Mouse (Mus musculus): ENCODE results near the gene Arl15.

Gene Arl15

DNA sequence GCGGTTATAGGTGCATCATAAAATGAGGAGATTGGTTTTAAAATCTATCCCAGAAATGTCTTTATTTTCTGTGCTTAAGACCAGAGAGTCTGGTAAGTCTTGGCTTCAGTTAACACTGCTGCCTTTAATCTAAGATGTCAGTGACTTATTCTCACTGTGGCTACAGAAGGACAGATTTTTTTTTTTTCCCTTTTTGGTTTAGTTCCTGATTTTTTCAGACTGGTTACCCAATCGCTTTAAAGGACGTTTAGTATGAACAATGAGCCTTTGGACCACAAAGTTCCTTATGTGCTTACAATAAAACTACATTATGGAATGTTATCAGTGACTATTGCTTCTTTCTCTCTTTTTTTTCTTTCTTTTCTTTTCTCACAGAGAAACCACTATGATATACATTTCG is 81.4 kb downstream of the Arl15 start:
- DNase-seq: no peak

DNA sequence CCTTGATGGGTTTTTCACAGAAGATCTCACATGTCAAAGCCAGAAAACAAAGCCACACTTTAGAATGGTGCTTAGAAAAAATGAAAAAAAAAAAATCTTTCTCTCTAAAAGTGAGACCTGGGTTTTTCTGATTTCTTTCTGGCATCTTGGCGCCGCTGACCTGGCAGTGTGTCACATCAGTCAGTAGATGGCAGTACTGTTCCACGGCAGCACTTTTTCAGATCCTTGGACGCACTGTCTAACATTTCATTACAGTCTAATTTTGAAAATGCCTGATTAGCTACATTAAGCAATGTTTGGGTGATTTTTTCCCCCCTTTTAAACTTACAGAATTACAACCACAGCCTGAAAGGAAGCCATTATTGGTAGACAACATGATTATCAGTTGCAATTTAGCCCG is 83.1 kb downstream of the Arl15 start:
- DNase-seq: peak; percentile 71

DNA sequence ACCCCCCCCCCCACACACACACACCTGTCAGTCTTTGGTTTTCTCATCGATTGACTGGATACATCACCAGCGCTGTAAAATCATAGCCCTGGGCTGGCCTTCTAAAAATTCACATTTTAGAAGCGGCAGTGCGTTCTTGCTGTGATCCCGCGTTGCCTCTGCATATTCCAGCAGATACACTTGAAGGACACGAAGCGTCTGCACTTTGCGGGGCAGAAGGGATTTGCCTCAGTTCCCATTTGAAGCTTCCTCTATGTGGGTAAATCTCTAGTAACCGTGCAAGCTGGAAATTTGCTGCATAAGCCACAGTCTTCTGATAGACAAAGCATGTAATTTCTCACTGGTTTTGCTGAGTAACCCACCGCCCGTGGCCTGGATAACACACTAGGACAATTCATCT is 84.3 kb downstream of the Arl15 start:
- no peak for DNase-seq

DNA sequence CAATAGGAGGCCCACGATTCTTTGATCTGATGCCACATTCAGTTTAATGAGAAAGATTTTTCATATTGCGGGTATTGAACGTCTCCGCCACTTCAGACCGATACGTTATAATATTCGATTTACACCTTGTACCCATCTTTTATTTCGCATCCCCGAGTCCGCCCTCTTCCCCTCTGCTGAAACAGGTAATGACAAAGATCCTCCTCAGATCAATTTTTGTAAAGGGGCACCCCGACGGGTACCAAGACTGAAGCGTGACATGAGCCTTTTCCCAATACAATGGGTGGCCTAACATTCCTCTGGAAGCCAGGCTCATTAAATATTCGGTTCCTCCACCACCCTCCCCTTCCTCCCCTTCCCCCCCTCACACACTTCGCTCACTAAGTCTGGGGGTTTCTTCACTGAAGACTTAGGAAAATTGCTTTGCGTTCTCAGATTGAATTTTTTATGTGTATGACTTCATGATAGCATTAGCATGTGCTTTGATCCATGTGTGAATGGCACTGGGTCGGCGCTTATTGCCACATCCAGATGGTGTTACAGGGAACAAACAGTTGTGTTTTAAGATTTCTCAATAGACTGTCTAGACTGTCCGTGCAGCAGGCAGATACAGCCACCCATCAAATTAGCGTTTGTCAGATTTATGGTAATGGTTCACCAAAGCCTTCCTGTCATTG is 85.5 kb downstream of the Arl15 start:
- no peak for DNase-seq

DNA sequence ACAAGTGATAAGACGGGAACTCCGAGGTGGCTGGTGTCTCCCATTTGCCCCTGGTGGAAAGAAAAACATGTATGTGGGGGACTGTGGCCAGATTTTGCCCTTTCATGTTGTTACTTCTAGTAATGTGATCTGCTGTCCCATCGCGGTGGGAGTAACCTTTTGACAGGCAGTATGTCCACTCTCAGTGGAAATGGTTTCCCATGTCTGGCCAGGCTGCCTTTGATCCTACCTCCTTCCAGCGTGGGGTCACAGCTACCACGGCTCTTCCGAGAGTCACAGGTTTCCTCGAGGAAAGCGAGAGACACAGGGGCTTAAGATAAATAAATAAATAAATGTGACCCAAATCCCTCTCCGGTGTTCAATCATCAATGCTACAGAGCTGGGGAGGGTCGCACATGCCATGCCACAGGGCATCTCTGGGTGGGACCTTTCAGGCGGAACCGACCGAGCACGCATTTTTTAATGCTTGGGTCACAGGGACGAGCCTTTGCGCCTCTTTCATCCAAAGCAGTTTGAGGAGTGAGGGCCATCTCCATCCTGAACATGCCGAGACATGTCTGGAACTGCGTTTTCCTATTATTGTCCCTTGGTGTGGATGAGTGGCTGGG is 86.4 kb downstream of the Arl15 start:
- no peak for DNase-seq

DNA sequence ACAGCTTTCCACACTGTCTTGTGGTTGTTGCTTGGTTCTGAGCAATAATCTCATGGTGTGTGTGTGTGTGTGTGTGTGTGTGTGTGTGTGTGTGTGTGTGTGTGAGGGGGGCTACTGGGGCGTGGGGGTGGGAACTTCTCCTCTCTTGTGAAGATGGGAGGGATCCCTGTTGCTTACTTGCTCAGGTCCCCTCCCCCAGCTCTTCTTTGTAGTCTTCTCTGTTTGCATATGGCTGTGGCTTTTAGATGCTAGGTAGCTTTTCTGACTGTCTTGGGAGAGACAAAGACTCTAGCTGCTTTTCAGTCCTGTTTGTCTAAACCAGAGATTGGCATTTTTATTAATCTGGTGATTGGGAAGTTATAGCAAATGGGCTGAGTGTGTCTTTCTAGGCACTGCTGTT is 88.7 kb downstream of the Arl15 start:
- no peak for DNase-seq

DNA sequence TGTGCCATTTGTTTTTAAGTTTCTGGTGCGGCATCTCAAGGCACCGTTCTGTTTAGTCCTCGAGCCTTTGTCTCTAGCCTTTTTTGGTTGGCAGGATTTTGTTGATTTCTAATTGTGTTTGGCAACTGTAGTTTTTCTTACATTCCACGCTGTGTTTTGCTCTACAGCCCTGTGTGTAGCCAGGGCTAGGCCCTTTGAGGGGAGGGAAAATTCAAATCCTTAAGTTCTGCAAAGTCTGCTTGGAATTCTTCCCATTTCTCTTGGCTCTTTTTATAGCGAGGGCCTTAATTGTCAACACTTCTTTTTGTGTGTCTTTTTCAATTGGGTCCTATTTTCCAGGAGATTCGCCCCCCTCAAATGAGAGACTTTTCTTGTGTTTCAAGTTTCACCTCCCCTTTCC is 92.8 kb downstream of the Arl15 start:
- no peak for DNase-seq

DNA sequence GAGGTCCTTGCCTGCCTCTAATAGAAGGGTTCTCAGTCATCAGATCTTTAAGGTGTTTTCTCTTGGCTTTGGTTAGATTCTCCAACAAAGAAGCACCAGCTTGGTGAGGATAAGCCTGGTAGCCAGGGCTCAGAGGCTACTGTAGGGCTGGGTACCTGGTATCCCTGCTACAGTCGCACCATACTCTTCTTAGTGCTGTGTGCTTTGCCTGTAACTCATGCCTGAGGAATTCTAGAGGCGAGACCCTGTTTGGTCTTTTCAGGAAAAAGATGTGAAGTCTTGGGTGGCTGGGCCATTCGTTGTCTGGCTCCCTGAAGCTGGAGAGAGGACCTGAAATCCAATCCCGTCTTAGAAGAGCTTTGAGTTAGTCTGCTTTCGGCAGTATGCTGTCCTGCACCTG is 93.8 kb downstream of the Arl15 start:
- no peak for DNase-seq

DNA sequence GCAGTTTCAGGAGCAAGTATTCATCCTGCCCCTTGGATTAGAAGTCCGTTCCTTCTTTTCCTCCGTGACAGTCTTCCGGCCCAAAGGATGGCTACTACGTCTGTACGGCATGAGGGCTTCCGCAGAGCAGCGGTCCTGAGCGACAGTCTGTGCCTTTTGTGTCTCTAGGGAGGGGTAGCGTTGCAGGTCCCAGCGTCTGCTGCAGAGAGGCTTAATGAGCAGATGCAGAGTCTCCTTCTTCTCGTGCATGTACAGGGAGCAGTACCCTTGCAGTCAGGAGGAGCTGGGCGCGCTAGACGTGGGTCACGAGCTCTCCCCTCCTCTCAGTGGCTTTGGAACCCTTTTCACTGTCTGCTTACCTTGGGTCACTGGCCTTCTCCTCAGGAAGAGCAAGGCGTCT is 94.4 kb downstream of the Arl15 start:
- no peak for DNase-seq

DNA sequence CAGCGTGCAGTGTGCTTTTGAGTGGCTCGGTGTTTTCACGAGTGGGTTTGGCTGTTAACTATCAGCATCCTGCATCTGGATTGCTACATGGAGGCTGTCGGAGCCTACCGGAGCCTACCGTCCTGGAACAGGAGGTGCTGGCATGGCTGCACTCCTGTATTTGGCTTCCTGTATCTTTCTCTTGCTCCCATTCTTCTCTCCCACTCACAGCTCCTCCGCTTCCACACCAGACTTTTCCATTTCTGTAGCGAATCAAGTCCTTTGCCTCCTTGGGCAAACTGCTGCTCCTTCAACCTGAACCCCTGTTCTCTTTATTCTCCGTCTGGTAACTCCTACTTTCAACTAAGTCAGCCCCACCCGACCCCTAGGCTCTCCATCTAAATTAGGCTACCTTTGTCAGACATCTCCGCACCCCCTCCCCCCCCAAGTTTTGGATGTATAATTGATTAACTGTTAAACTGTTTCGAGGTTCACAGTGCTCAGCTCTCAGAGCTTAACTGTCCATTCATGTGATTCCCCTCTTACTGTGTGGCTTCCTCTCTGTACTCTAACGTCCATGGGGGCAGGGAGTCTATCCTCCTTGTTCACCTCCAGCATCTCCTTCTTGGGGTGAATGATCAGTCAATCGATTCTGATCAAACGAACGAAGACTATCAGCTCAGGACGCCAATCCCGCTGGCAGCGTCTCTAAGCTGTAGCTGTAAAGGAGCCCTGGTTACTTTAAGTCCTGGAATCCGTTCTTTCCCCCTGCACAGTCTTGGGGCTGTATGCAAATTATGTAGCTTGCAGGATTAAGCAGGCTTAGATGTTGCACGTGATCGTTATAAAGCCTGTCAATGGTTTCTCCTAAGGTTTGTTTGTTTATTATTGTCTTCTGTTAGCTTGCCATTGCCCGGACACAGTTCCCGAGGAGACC is 95.1 kb downstream of the Arl15 start:
- DNase-seq: no peak

DNA sequence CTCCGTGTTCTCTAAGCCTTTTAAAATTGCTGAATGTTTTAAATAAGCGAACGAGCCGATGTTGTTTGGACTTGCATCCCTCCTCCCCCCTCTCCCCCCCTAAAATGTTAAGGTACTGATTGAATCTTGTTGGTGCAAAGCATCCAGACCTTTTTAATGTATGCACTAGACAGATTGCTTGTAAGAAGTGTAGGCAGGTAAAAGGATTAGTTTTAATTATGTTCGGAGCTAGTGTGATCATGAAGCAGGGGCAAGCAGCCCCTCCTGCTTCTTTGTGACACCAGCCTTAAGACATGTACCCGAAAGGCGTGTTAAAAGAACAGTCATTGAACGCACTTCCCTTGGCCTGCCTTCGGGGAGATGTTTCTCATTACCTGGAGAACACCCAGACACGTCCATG is 102.4 kb downstream of the Arl15 start:
- DNase-seq: no peak

DNA sequence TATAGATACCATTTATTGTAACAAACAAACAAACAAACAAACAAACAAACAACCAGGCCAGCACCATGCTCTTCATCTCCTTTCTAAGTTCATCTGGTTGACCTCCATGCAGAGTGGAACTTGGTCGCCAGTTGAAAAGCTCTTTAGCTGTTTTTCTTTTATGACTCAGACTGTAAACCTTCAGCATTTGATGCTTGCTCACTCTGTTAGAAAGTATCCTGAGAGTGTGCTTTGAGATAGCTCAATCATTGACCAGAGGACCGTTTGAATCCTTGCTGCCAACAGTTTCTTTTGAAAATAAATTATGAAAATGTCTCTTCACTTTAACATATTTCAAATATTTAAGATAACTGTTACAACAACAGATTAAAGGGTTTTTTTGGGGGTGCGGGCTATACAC is 103.2 kb downstream of the Arl15 start:
- no peak for DNase-seq

DNA sequence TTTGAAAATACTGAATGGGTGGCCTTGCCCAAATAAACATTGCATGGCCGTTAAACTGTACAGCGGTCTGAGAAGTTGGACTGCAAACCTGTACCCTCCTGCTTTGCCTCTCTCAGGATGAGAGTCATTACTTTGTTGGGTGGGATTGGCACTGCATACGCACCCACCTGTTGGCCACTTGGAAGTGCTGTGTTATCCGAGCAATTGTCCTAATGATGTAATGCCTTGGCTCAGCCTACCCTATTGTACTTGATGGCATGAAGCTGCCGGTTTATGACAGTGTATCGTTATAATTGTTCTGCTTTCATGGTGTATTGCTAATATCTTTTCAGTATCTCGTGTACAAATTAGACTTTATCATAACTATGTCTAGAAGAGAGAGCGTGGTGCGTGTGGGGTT is 103.6 kb downstream of the Arl15 start:
- no peak for DNase-seq

DNA sequence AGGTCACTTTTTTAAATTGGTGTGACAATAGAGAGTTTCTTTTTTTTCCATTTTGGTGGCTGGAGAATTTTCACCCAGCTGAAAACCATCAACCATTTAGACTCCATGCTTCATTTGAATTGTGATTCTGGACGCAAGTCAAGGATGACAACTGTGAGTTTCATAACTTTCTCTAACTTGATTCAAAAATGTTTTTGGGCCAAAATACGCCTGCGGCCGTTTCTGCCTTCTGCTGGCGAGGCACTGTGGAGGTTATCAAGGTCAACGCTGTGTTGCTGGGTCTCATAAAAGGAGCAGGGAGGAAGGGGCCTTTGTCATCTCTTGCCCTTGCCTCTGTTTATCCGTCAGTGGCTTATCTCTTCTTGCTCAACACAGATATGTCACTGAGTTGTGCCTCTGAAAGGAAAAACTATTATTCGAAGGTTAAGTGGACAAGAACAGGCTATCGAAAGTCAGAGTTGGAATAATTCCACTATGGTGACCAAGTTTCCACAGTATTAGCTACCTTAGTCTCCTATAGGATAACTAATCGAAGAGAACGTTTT is 106.8 kb downstream of the Arl15 start:
- no peak for DNase-seq

DNA sequence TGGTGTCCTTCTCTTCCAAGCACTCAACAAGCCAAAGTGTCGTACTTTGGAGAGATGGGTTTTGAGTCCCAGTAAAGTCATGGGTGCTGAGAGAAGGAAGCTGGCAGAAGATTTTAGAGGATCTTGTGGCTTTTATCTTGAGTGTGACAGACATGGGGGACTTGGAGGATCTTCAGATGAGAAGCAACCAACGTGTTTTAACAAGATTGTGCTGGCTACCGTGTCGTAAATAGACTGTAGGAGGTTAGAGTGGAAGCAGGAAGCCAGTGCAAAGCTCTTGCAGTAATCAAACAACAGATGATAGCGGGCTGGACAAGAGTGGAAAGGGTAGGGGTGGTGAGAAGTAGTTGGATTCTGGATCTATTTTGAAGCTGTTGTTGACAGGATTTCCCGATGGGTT is 109.0 kb downstream of the Arl15 start:
- no peak for DNase-seq

DNA sequence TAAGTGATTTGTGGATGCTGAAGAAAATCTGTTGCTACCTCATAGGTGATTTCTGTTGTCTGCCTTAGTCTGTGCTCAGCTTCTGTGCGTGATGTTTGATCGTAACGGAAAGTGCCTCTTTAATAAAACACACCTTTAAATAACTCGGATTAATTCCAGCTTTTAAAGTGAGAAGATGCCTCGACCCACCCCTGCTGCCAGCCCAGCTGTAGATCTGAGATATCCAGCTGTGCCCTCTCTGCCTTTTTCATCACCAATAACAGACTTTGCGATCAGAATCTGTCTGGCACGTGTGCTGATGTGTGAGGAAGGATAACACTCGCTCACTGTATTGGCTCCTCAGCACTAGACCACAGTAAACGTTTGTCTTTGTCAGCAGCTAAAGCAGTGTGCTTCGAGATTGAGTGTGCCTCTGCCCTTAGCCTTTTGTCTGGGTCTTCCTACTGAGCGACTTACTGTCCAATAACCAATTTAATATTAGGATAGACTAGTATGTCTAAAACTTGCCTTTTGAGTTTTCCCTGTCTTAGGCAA is 117.7 kb downstream of the Arl15 start:
- DNase-seq: no peak

DNA sequence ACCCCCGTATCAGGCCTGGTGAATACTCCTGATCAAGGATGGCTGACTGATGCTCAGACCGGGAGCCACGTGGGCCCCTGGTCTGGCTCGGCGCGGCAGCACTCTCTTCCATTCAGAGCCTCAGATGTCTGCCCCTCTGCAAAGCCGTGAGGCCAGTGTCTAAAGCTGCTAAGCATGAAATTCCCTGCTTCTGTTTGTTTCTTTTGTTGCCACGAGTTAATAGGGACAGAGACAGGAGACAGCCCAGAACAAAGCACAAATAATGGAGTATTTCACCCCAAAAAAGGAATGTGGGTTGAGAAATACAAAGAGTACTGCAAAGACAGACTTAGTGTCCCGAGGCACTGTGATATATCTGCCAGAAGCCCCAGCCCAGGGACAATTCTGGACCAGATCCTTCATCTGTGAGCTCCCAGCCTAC is 120.3 kb downstream of the Arl15 start:
- DNase-seq: no peak

DNA sequence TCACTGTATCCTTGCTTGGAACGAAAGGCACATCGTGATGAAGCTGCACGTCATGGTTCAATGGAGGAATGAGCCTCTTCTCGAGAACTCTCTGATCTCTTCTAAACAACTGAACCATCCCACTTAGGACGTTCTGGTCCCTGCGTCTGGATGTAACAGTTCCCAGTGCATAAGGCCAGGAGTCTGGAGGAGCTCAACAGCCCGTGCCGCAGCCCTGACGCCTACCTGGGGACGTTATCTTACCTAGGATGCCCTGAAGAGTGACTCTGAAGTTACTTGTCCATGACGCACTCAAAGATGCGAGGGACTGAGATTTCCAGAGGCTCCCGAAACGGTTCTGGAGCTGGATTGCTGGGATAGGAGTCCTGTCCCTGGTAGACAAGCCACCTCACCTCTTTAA is 121.4 kb downstream of the Arl15 start:
- no peak for DNase-seq

DNA sequence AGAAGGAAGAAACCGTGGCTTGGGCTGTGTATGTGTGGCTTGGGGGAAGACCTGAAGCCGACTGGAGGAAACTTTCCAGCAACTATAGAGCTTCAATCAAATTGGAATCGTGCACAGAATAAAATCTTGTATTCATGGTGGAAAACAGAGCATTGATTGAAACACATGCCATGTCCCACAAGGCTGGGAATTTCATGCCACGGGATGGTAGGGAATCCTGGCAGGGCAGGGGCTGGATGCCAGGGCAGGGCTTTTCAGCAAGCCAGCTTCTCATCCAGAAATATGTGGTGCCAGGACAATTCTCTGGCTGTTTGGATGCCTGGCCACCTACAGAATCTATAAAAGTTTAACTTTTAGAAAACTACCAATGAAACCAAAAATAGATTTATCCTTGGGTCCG is 122.5 kb downstream of the Arl15 start:
- DNase-seq: no peak

DNA sequence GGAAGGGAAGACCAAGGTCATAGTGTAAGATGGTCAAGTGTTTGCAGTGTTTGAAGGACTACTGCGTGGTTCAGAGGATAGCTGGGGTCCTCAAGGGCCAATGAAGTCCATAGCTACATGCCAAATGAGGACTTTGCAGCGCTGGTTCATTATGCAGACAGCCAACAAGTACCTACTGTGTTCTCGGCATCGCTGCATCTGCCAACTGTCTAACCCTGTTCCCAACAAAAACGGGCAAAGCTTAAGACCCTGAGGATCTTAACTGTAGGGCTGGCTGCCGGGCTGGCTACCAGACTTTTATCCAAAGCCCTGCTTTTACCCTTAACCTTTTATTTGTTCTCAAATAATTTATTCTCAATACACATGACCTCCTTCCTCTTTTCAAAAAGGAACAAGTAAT is 123.1 kb downstream of the Arl15 start:
- DNase-seq: no peak

DNA sequence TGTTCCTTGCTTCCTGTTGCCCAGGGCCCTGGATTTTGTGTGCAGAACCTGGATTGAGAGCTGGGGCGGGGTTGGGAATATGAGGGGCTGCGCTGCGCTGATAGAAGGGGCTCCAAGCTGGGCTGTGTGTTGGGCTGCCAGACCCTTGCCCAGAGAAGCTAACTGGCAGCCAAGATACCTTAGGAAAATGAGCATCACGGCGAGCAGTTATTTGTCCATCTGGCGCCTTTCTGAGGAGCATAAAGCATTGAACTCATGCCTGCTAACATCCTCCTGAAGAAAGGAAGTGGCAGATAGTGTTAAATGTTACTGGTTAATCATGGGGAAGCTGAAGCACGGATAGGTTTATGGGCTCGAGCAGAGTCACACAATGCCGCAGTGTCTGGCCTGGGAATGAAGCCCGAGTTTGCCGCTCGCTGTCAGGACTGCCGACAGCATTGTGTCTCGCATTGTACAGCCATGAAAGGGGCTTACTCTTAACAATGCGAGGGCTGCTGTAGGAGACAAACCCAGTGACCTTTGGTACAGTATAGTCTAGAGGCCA is 123.6 kb downstream of the Arl15 start:
- DNase-seq: peak; percentile 35

DNA sequence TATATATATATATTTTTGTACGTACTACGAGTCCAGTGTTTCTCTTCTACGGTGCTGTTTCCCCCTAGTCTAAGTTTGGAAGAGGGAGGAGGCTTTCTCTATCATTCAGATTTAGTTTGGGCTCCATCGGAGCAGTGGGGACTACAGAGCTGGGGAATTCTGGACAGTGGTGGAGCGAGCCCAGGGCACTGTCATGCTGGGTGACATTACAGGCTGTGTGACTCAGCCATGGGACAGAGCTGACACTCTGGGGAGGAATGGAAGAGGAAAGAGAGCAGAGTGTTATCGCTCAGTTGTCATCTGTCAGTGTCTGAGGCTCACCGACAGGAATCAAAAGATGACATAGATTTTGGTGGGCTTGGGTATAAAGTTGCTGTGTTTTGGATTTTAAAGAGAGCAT is 124.4 kb downstream of the Arl15 start:
- no peak for DNase-seq

DNA sequence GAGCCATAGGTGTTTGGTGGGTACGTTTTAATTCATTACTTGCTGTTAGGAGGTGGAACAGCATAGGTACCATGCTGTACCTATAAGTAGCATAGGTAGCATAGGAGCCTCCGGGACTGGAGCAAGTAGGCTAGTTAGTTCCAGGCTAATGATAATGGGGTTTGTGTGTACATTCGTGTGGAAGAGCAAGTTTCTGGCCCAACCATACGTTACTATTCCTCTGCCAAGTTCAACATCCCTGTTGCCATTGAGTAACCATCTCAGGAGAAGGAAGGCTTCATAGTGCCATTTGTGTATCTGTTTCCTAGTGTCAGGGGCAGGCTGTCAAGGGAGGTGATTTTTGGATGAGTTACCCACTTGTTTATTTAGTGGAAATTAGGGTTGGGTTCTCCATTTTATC is 141.4 kb downstream of the Arl15 start:
- DNase-seq: no peak
